Mouse (Mus musculus) neural tube, embryonic 10.5 days (tissue): Measurements from ENCODE around the gene Dnm2.
"Not testable (repeated sequence)": the region's sequence is repeated elsewhere in the genome, so short reads cannot be mapped to it uniquely, and the experiment has no call there.

ENCODE experiments used
- DNase-seq: peaks from one replicate; pipeline ENCODE4 v3.0.0-alpha.2; 2017; ENCODE audit warnings: low spot score; ENCODE audit errors: extremely low spot score

Dnm2 gene

DNA sequence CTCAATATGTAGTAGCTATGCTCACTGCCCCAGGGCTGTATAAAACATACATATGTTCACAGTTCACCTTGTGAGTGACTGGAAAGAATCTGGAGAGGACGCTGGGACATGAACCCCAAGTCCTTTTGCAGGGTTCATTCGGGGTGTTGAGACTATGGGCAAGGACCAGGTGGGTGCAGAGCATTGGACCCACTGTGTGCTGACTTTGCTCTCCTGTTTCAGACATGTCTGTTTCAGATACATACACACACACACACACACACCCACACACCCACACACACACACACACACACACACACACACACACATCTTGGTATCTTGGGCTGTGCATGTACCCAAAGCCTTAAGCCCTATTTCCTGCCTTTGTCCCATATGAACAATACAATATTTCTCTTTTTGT, 117.3 kb downstream of the Dnm2 start:
- not testable (repeated sequence) for DNase-seq

DNA sequence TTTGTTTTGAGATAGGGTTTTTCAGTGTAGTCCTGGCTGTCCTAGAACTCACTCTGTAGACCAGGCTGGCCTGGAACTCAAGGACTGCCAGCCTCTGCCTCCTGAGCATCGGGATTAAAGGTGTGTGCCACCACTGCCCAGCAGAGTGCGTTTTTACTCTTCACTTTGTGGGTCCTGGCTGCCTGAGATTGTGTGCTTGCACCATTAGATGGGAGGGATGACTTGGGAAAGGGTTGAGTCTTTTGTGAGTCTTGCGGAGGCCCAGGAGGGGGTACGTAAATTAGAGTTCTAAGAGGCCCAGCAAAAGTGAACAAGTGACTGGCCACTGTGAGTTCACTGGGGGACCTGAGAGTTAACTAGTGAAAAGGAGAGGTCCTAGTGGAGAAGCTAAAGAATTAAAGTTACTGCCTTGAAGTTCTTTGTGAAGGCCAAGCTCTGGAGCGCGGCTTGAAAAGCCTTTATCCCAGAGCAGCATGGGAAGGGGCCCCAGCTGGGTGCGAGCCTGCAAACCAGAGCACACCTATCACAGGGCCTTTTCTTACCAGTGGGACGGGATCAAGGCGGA, 120.7 kb downstream of the Dnm2 start:
- DNase-seq: no peak

DNA sequence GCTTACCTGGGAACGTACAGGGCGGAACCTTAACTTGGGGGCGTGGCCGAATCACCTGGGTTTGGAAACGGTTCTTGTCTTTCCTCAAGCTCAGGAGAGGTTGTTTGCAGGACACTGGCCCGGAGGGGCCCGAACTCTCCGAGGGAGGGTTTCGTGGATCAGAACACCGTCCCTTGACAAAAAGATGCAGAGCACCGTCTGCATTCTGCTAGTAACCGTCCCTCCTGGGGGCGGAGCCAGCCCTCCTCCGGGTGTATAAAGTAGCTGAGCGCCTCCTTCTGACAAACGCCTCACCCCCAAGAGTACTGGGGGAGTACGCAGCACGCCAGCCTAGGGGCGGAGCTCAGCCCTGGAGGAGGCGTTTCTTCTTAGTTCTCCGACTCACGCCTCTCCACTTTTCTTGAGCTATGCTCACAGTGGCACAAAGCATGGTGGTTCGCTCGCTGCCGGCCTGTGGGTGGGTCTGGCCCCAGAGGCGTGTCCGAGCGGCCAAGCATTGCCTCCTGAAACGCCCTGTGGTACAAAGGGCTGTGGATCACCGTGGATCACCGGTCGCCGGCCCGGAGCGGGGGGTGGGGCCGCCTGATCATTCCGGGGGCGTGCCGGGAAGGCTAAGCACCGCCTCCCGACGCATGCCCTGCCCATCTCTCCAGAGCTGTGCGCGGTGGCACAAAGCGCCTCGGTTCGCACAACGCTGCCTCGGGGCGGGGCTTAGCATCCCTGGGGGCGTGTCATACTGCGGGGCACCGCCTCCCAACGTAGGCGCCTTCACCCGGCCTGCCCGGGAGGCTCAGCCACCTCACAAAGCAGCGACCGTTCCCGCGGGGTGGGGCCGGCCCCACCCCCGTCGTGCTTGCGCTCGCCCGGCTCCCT, 121.4 kb downstream of the Dnm2 start:
- DNase-seq: peak; percentile 99

DNA sequence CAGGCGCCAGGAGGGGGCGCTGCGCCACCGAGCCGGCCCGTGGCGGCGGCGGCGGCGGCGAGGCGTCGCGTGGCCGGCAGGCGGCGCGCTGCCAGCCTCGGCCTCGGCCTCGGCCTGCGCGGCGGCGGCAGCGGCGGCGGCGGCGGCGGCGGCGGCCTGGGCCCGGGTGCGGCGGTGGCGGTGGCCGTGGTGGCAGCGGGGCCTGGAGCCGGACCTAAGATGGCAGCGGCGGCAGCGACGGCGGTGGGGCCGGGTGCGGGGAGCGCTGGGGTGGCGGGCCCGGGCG, 122.0 kb downstream of the Dnm2 start, which contains the start of gene Carm1:
Gene Carm1, plus strand, starts transcription at position 106 of the 286 bp plus-strand sequence.
- no peak for DNase-seq

DNA sequence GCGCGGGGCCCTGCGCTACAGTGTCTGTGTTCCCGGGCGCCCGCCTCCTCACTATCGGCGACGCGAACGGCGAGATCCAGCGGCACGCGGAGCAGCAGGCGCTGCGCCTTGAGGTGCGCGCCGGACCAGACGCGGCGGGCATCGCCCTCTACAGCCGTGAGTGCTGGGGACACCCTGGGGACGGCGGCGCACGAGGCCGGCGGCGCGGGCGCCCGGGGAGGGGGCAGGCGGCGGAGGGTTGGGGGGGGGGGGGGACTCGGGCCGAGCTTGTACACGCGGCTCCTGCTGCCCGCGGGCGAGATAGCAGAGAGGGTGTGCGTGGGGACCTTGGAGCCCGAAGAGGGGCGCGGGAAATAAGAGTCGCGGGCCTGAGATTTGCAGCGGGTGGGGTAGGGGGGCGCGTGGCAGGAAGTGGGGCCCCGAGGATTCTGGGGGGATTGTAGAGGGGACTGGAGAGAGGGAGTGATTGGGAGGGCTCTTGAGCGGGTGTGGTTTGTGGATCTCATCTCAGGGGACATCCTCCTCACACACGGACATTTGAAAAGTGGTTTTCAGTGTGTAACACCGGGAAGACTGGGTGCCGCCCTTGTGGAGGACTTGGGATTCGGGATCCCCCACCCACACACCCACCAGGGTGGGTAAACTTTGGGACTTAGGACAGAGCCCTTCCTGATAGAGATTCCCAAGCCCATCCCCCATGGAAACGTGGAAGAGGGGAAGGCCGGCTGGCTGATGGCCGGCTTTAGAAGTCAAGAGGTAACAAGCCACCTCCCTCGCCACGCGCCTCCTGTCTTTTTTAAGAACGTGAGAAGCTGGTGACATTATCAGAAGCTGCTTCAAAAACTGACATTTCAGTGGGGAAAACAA, 122.6 kb downstream of the Dnm2 start:
- DNase-seq: peak; percentile 73

GRCm38 (mm10) chr9:21551049-21551448, 126.3 kb downstream of the Dnm2 start:
- no peak for DNase-seq

GRCm38 (mm10) chr9:21553607-21554273, 129.0 kb downstream of the Dnm2 start:
- DNase-seq: no peak

GRCm38 (mm10) chr9:21555198-21555742, 130.6 kb downstream of the Dnm2 start:
- DNase-seq: no peak

DNA sequence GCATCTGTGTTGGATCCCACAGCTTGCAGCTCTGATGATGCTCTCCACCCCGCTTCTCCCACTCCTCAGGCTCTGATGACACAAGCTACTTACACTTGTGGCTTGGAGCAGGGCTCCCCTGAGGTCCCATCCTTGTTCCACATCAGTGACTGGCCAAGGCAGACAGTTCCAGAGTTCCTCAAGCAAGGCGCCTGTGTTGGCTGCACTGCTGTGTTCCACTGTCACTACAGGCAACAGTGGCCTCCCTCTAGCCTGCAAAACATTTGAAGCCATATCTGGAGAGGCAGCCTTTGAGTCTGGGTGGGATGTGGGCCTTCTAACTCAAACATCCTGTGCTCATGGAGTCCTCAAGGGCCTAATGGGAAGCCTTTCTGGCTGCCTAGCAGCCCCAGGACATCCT, 132.3 kb downstream of the Dnm2 start:
- no peak for DNase-seq
